Mouse (Mus musculus) left cerebral cortex, postnatal 10 days (tissue): ENCODE measurements at regions not wholly inside any gene's neighbourhood (a gene's known extent, or its start where the extent isn't known, plus 50 kb on each side); places are given as distances from the start of the nearest gene placed in this dataset.

ENCODE experiments used
- DNase-seq, 2 experiments: peaks; one replicate each; pipeline ENCODE4 v3.0.0; 2021 to 2022; ENCODE audit warnings: low spot score in 2 of 2, mixed read lengths in 1 of 2; ENCODE audit errors: extremely low spot score in 1 of 2
- intact Hi-C: fragments of 180-260 bp; cut with DNase I; formaldehyde crosslinking; loops from one replicate; pipeline ENCODE4 v1.15.1; 2025

- DNase-seq = no peak
Measured at GRCm38 (mm10) chr7:138650946-138651345, 194.9 kb upstream of the Ppp2r2d start.

GRCm38 (mm10) chr7:138647636-138648035, 198.2 kb upstream of the Ppp2r2d start:
- intact Hi-C loops = no loop called here
- no peak for DNase-seq

More at GRCm38 (mm10) chr7:138650946-138651345, 194.9 kb upstream of the Ppp2r2d start:
- intact Hi-C loops = no loop called here

GRCm38 (mm10) chr7:138640492-138641165, 205.2 kb upstream of the Ppp2r2d start:
- intact Hi-C loops = no loop called here
- no peak for DNase-seq

- intact Hi-C loops = no loop called here
- DNase-seq = no peak
Measured at GRCm38 (mm10) chr7:138639541-138639940, 206.3 kb upstream of the Ppp2r2d start.

GRCm38 (mm10) chr7:138626061-138626460, 219.8 kb upstream of the Ppp2r2d start:
- intact Hi-C loops = no loop called here
- no peak for DNase-seq

GRCm38 (mm10) chr7:138620896-138621655, 223.5 kb upstream of the Tcerg1l start:
- DNase-seq = peak in 1 of 2 experiments; percentile 51
- intact Hi-C loops = no loop called here

GRCm38 (mm10) chr7:138620080-138620684, 222.7 kb upstream of the Tcerg1l start:
- peak; percentile 18 to 30 for DNase-seq
- intact Hi-C loops = no loop called here

GRCm38 (mm10) chr7:138616468-138616867, 218.9 kb upstream of the Tcerg1l start:
- DNase-seq = no peak
- intact Hi-C loops = no loop called here

- intact Hi-C loops = no loop called here
- no peak for DNase-seq
Measured at GRCm38 (mm10) chr7:138609605-138610004, 212.1 kb upstream of the Tcerg1l start.

GRCm38 (mm10) chr7:138609124-138609523, 211.6 kb upstream of the Tcerg1l start:
- DNase-seq = no peak
- intact Hi-C loops = no loop called here

- intact Hi-C loops = no loop called here
- no peak for DNase-seq
Measured at GRCm38 (mm10) chr7:138606363-138606964, 208.9 kb upstream of the Tcerg1l start.

GRCm38 (mm10) chr7:138605923-138606322, 208.4 kb upstream of the Tcerg1l start:
- no peak for DNase-seq
- intact Hi-C loops = no loop called here

- intact Hi-C loops = no loop called here
Measured at GRCm38 (mm10) chr7:138601749-138602148, 204.2 kb upstream of the Tcerg1l start.

GRCm38 (mm10) chr7:138593344-138593743, 195.8 kb upstream of the Tcerg1l start:
- no peak for DNase-seq
- intact Hi-C loops = loop anchor here (10.0 kb wide), 1 partner anchor 199 kb away; the partner anchor contains the start of gene Tcerg1l

More at GRCm38 (mm10) chr7:138601749-138602148, 204.2 kb upstream of the Tcerg1l start:
- DNase-seq = no peak

- DNase-seq = no peak
- intact Hi-C loops = no loop called here
Measured at GRCm38 (mm10) chr7:138567352-138567751, 169.8 kb upstream of the Tcerg1l start.

- intact Hi-C loops = no loop called here
- no peak for DNase-seq
Measured at GRCm38 (mm10) chr7:138551629-138552028, 154.1 kb upstream of the Tcerg1l start.

- peak in 1 of 2 experiments; percentile 31 for DNase-seq
- intact Hi-C loops = no loop called here
Measured at GRCm38 (mm10) chr7:138547881-138548280, 150.4 kb upstream of the Tcerg1l start.

GRCm38 (mm10) chr7:138538048-138538831, 140.7 kb upstream of the Tcerg1l start:
- no peak for DNase-seq
- intact Hi-C loops = no loop called here

GRCm38 (mm10) chr7:138526143-138526542, 128.6 kb upstream of the Tcerg1l start:
- intact Hi-C loops = no loop called here

More at GRCm38 (mm10) chr7:138526143-138526542, 128.6 kb upstream of the Tcerg1l start:
- no peak for DNase-seq
